Mouse (Mus musculus) neural tube, embryonic 14.5 days (tissue): Measurements from ENCODE around the gene Gm21936. TPM values are rescaled to one million over a fixed set of nuclear protein-coding genes. Genes with fewer than 3 reads are reported as not detected.
"Not testable (repeated sequence)": the region's sequence is repeated elsewhere in the genome, so short reads cannot be mapped to it uniquely, and the experiment has no call there.

ENCODE experiments used
- ATAC-seq: fragments of 200-750 bp; cut with Nextera tagmentation; 2 replicates; pipeline ENCODE4 v1.8.0; 2017; ENCODE audit warnings: low read depth, mild to moderate bottlenecking, moderate TSS enrichment, moderate library complexity
- H3K27ac ChIP-seq: fragments of 300-500 bp; sonication (generic); 2 replicates; pipeline ENCODE4 v1.5.1; 2014; ENCODE audit warnings: low read depth, mild to moderate bottlenecking, control low read depth, low read length, moderate library complexity, mixed read lengths
- H3K27me3 ChIP-seq: fragments of 300-500 bp; sonication (generic); 2 replicates; pipeline ENCODE4 v1.6.1; 2014; ENCODE audit warnings: low read length; ENCODE audit not compliant: control insufficient read depth, insufficient read depth
- H3K36me3 ChIP-seq: fragments of 300-500 bp; sonication (generic); 2 replicates; pipeline ENCODE4 v1.6.1; 2014; ENCODE audit warnings: low read length, mixed read lengths; ENCODE audit not compliant: control insufficient read depth, insufficient read depth
- H3K4me1 ChIP-seq: fragments of 300-500 bp; sonication (generic); 2 replicates; pipeline ENCODE4 v1.6.1; 2014; ENCODE audit warnings: low read length; ENCODE audit not compliant: control insufficient read depth, insufficient read depth
- H3K4me2 ChIP-seq: fragments of 300-500 bp; sonication (generic); 2 replicates; pipeline ENCODE4 v1.6.1; 2014; ENCODE audit warnings: mild to moderate bottlenecking, low read depth, low read length, control low read depth
- H3K4me3 ChIP-seq: fragments of 300-500 bp; sonication (generic); 2 replicates; pipeline ENCODE4 v1.5.1; 2014; ENCODE audit warnings: low read depth, low read length, control low read depth, mixed read lengths
- H3K9ac ChIP-seq: fragments of 300-500 bp; sonication (generic); replicated peaks from 2 replicates; pipeline ENCODE4 v1.6.1; 2014; ENCODE audit warnings: low read depth, mild to moderate bottlenecking, control low read depth, low read length, mixed read lengths
- H3K9me3 ChIP-seq: fragments of 300-500 bp; sonication (generic); 2 replicates; pipeline ENCODE4 v1.6.1; 2016; ENCODE audit warnings: low read length; ENCODE audit not compliant: control insufficient read depth
- WGBS: fragments of 180-500 bp; shearing (Covaris S2); extraction: QIAGEN DNeasy Blood & Tissue Kit; methylation state at CpG from one replicate; pipeline ENCODE4 v1.1.7; 2014; 5-methylcytosine and 5-hydroxymethylcytosine counted together
- polyA plus RNA-seq: library from polyadenylated mRNA; unstranded; fragments of >200 nt; fragmentation: Nextera tagmentation; extraction: Ambion mirVana; gene quantifications from 2 replicates; pipeline ENCODE4 v1.2.1, GENCODE M21; 2014

The Gm21936 gene
- not detected in 2 replicates for polyA plus RNA-seq

DNA sequence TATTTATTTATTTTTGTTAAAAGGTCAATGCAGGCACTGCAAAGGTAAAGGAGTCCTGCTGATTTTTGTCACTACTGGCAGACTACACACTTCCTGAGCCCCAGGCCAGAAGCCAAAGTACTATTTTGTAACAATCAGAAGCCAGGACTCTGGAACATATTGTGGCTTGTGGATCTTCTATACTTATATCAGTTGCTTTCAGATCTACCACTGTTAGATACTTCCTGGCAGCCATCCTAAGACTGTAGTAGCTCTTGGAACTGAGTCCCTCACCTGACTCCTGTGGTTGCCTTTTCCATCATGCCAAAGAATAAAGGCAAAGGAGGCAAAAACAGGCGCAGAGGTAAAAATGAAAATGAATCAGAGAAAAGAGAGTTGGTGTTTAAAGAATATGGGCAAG, at the start of gene Gm21936:
TSS of gene Gm21936 (plus strand) at position 301 of the 400 bp plus-strand sequence.
- not testable (repeated sequence) for ATAC-seq, H3K4me1 ChIP-seq, H3K27ac ChIP-seq, H3K27me3 ChIP-seq, H3K4me3 ChIP-seq, H3K36me3 ChIP-seq, H3K9me3 ChIP-seq, H3K4me2 ChIP-seq, H3K9ac ChIP-seq
- 92% methylated on average over 1 of the region's 1 CpGs for WGBS

DNA sequence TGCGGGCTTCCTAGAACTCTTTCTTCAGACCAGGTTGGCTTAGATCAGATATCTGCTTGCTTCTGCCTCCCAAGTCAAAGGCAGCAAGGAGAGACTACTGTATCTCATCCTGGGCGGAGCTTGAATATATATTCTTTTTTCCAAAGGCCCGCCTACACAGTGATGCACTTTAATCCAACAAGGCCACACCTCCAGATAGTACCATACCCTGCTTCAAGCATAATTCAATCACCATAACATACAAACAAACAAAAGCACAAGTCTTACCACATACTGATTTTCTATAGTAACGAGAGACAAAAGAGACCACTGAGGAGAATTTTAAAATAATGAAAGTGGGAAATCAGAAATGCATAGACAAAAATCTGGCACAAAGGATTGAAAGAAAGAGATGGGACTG, 19.7 kb upstream of the Gm21936 start, which contains the start of gene Gm21319:
TSS of gene Gm21319 (minus strand) at position 101 of the 400 bp plus-strand sequence.
- H3K9me3 ChIP-seq, ATAC-seq, H3K9ac ChIP-seq, H3K4me3 ChIP-seq, H3K27ac ChIP-seq, H3K36me3 ChIP-seq, H3K4me1 ChIP-seq, H3K4me2 ChIP-seq, H3K27me3 ChIP-seq: not testable (repeated sequence)
- 86% methylated on average over 4 of the region's 4 CpGs for whole genome bisulfite sequencing

GRCm38 (mm10) chr12:87797971-87798370, 2.7 kb downstream of the Gm21936 start:
- not testable (repeated sequence) for H3K9ac ChIP-seq, H3K27ac ChIP-seq, ATAC-seq, H3K4me2 ChIP-seq, H3K9me3 ChIP-seq, H3K4me1 ChIP-seq, H3K36me3 ChIP-seq, H3K4me3 ChIP-seq, H3K27me3 ChIP-seq
- WGBS = 91% methylated on average over 5 of the region's 5 CpGs

DNA sequence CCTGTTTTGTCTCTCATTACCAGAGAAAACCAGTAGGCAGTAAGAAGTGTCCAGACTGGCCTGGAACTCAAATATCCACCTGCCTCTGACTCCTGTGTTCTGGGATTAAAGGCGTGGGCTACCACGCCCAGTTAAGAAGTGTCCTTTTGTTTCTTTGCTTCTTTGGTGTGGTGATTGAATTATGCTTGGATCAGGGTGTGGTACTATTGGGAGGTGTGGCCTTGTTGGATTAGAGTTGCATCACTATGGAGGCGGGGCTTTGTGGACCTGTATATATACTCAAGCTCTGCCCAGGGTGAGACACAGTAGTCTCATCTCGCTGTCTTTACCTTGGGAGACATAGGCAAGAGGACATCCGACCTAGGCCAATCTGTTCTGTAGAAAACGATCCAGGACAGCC, 21.0 kb downstream of the Gm21936 start, which contains the start of gene BB287469:
TSS of gene BB287469 (plus strand) at position 301 of the 400 bp plus-strand sequence.
- H3K9me3 ChIP-seq, H3K27ac ChIP-seq, H3K27me3 ChIP-seq, H3K4me2 ChIP-seq, H3K4me3 ChIP-seq, H3K36me3 ChIP-seq, H3K9ac ChIP-seq, H3K4me1 ChIP-seq, ATAC-seq: not testable (repeated sequence)
- WGBS = 86% methylated on average over 3 of the region's 6 CpGs

- H3K9me3 ChIP-seq, H3K27me3 ChIP-seq, H3K4me1 ChIP-seq, H3K4me2 ChIP-seq, H3K9ac ChIP-seq, H3K4me3 ChIP-seq, H3K36me3 ChIP-seq, H3K27ac ChIP-seq, ATAC-seq: not testable (repeated sequence)
- WGBS = 78% methylated on average over 1 of the region's 2 CpGs
Measured at GRCm38 (mm10) chr12:87842239-87842638, 46.9 kb downstream of the Gm21936 start, which contains the start of gene Gm2001. Gene Gm2001, minus strand, starts transcription at chr12:87842339.

Other genes starting within 250 kb of the Gm21936 start
- gene Oog1, start 192.8 kb upstream of the Gm21936 start, polyA plus RNA-seq = not detected in 2 replicates
- not detected in 2 replicates for gene Gm4027, start 176.6 kb upstream of the Gm21936 start, polyA plus RNA-seq
- gene Gm16381, start 150.9 kb upstream of the Gm21936 start, polyA plus RNA-seq = not detected in 2 replicates
- gene Gm21319, start 19.8 kb upstream of the Gm21936 start, polyA plus RNA-seq = not detected in 2 replicates
- gene BB287469, start 21.1 kb downstream of the Gm21936 start, polyA plus RNA-seq = not detected in 2 replicates
- gene Gm2001, start 46.8 kb downstream of the Gm21936 start, polyA plus RNA-seq = not detected in 2 replicates
- not detected in 2 replicates for gene Gm2016, start 78.6 kb downstream of the Gm21936 start, polyA plus RNA-seq
- gene Gm2022, start 99.9 kb downstream of the Gm21936 start, polyA plus RNA-seq = not detected in 2 replicates
- gene Gm2035, start 124.3 kb downstream of the Gm21936 start, polyA plus RNA-seq = not detected in 2 replicates
- not detected in 2 replicates for gene Gm2042, start 158.6 kb downstream of the Gm21936 start, polyA plus RNA-seq
- gene Gm2075, start 216.3 kb downstream of the Gm21936 start, polyA plus RNA-seq = not detected in 2 replicates
- gene Gm6803, start 223.3 kb downstream of the Gm21936 start, polyA plus RNA-seq = not detected in 2 replicates
- gene Gm2056, start 231.5 kb downstream of the Gm21936 start, polyA plus RNA-seq = not detected in 2 replicates